Mouse (Mus musculus): ENCODE results near the gene Hist1h2bm. TPM values are rescaled to one million over a fixed set of nuclear protein-coding genes. Genes with fewer than 3 reads are reported as not detected.
"Not testable (repeated sequence)": the region's sequence is repeated elsewhere in the genome, so short reads cannot be mapped to it uniquely, and the experiment has no call there.

Gene Hist1h2bm
- polyA plus RNA-seq, 1 experiment from 2014 or later = 4.3 TPM

DNA sequence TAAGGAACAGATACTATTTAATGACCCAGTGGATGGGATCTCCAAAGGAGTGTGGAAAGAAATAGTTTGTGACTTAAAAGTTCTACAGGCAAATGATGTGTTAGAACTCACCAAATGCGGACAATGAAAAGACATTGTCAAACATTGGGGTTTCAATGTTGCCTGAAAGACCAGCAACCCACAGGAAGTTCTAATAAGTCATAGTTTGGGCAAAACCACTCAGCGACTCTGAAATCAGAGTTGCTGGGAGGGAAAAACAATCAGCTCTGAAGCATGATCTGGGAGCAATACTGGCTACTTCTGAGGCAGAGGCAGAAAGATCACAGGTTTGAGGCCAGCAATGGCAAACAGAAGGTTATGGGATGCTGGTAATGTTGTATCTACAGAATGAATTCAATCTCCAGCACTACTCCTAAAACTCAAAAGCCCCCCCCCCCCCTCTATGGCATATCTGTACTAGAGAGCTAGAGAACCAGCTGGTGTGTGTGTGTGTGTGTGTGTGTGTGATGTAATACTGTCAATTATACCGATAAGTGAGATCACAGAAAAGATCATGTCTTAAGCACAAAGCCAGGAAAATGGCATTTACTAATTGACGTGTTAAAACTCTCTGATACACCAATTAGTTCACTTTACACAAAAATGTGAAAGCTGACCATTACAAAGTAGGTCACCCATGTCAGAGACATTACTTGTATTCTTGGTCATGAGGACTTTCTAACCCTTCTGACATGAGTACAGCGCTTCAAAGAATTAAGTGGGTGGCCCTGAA lies 27.7 kb downstream of the Hist1h2bm start:
- Histone ChIP-seq H3K27ac (ENCODE audit: low read depth, low read length) (peak overlapping the region; percentile 93), H3K36me3 (ENCODE audit: control insufficient read depth, insufficient read depth, low read length) (no peaks in the 10 kb centered on the region), H3K9ac (ENCODE audit: low read depth, low read length) (peak overlapping the region; percentile 64), H3K27me3 (ENCODE audit: control insufficient read depth, insufficient read depth, low read length) (no peaks in the 10 kb centered on the region), H3K4me3 (ENCODE audit: low read depth, low read length) (peak overlapping the region; percentile 56), H3K4me1 (replicated peaks; ENCODE audit: control insufficient read depth, insufficient read depth, low read length) (no peaks in the 10 kb centered on the region; the same call in 1 of the 2 replicates), H3K9me3 (ENCODE audit: control insufficient read depth, low read length) (no peaks in the 10 kb centered on the region), H3K4me2 (replicated peaks; ENCODE audit: low read depth, low read length) (peak overlapping the region; percentile 72)
- DNase-seq (ENCODE audit: low spot score) (peak; percentile 59), ATAC-seq (ENCODE audit: low FRiP score) (no peak)
- WGBS = 8% methylated on average over 5 of the region's 5 CpGs

DNA sequence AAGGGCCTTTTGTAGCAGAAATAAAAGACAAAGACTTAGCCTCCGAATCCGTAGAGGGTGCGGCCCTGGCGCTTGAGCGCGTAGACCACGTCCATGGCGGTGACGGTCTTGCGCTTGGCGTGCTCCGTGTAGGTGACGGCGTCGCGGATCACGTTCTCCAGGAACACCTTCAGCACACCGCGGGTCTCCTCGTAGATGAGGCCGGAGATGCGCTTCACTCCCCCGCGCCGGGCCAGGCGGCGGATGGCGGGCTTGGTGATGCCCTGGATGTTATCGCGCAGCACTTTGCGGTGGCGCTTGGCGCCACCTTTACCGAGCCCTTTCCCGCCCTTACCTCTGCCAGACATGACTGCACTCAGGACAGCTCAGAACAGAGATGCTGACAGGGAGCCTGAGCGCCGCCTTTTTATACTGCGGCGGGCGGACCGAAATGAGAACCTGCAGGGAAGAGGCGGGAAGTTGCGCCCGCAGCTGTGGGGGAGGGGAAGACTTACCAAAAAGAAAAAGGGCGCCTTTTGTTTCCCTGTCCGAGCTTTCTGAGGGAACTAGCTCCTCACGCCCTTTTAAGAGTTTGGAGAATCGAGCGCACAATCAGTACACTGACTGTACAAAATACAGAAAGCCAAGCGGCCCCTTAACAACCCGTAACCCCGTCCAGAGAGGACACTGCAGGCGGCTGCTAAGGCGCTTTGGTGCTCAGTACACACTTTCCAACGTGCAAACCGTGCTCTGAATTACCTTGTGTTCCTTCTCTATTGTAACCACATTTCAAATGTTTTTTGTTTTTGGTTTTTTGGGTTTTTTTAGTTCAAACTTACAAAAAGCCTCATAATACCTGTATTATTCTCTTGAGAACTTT lies 28.5 kb downstream of the Hist1h2bm start, which contains the start of gene Hist1h4k:
Hist1h4k (minus strand) TSS at position 347 of the 859 bp plus-strand sequence.
- H3K27me3 ChIP-seq (ENCODE audit: control insufficient read depth, insufficient read depth, low read length); H3K4me1 ChIP-seq (replicated peaks; ENCODE audit: control insufficient read depth, insufficient read depth, low read length); H3K9me3 ChIP-seq (ENCODE audit: control insufficient read depth, low read length); H3K36me3 ChIP-seq (ENCODE audit: control insufficient read depth, insufficient read depth, low read length): not testable (repeated sequence)
- DNase-seq (ENCODE audit: low spot score) = peak; percentile 97
- under 1% methylated on average over 46 of the region's 56 CpGs for WGBS
- Histone ChIP-seq H3K4me3 (ENCODE audit: low read depth, low read length) (peak within 1 kb of the TSS; percentile 56), H3K4me2 (replicated peaks; ENCODE audit: low read depth, low read length) (peak within 1 kb of the TSS; percentile 72), H3K9ac (ENCODE audit: low read depth, low read length) (peak within 1 kb of the TSS; percentile 64), H3K27ac (ENCODE audit: low read depth, low read length) (peak within 1 kb of the TSS; percentile 93)
- peak; percentile 85 for ATAC-seq (ENCODE audit: low FRiP score)

DNA sequence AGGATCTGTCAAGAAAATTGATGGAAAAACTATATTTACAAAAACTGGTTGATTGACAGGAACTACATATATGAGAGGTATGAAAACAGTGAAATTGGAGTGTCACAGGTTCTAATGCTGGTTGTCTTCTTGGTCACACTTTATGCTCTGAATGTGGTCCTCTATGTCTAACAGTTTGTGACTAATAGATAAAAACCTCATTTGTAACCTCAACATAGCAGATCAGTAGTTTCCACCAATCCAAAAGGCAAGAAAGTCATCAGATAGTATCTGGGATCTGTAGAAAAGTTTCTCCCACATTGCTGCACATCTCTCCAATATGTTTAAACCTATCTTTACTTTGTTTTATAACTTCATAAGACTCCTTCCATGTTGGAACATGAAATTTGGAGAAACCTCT lies 29.6 kb downstream of the Hist1h2bm start:
- Histone ChIP-seq H3K36me3 (ENCODE audit: control insufficient read depth, insufficient read depth, low read length) (no peaks in the 10 kb centered on the region), H3K4me3 (ENCODE audit: low read depth, low read length) (no peak overlapping the region), H3K4me2 (replicated peaks; ENCODE audit: low read depth, low read length) (no peak overlapping the region), H3K27me3 (ENCODE audit: control insufficient read depth, insufficient read depth, low read length) (no peaks in the 10 kb centered on the region), H3K4me1 (replicated peaks; ENCODE audit: control insufficient read depth, insufficient read depth, low read length) (no peaks in the 10 kb centered on the region; the same call in 1 of the 2 replicates), H3K27ac (ENCODE audit: low read depth, low read length) (0 out of 2 replicates have a peak overlapping the region, but pooled peaks have one; percentile 59), H3K9ac (ENCODE audit: low read depth, low read length) (no peak overlapping the region), H3K9me3 (ENCODE audit: control insufficient read depth, low read length) (no peaks in the 10 kb centered on the region)
- DNase-seq (ENCODE audit: low spot score) = no peak
- no peak for ATAC-seq (ENCODE audit: low FRiP score)

DNA sequence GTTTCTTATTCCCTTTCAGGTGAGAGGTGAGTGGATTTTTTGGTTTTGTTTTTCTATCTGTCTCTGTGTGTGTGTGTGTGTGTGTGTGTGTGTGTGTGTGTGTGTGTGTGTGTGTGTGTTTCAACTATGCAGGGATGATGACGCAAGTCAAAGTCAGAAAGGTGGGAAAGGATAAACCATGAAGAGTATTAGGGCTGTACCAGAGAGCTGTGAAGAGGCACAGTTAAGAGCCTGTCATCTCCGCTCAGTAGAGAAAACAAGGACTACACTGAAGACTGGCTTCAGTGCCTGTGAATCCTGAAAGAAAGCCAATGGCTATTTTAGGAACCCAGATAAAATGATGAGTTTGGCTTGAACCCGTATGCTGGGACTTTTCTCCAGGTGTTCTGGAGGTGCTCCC lies 30.0 kb downstream of the Hist1h2bm start:
- H3K4me2 ChIP-seq (replicated peaks; ENCODE audit: low read depth, low read length) = no peak overlapping the region

DNA sequence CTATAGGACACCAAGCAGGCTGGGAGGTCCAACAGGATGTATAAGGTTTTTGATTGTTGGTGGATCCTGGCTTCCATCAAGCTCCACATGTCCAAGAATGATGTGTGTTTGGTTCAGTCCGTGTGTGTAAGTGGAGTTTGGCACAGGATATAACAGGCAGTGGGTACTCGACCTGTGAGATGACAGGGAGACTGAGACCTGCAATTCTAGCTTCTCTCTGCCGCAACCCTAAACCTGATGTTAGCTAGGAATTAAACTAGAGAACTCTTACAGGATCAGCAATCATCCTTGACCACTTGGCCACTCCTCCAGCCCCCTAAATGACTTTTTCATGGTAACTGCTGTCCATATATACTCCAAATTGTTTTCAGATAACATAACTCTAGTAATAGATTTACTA lies 30.5 kb downstream of the Hist1h2bm start:
- DNase-seq (ENCODE audit: low spot score) = peak; percentile 38
- no peaks in the 10 kb centered on the region for H3K9me3 ChIP-seq (ENCODE audit: control insufficient read depth, low read length)
- H3K27ac ChIP-seq (ENCODE audit: low read depth, low read length) = peak overlapping the region; percentile 59; the same call in 1 of the 2 replicates
- H3K36me3 ChIP-seq (ENCODE audit: control insufficient read depth, insufficient read depth, low read length) = no peaks in the 10 kb centered on the region
- H3K4me3 ChIP-seq (ENCODE audit: low read depth, low read length) = no peak overlapping the region
- no peak for ATAC-seq (ENCODE audit: low FRiP score)
- H3K4me1 ChIP-seq (replicated peaks; ENCODE audit: control insufficient read depth, insufficient read depth, low read length) = no peaks in the 10 kb centered on the region; the same call in 1 of the 2 replicates
- H3K9ac ChIP-seq (ENCODE audit: low read depth, low read length) = no peak overlapping the region
- no peaks in the 10 kb centered on the region for H3K27me3 ChIP-seq (ENCODE audit: control insufficient read depth, insufficient read depth, low read length)
- WGBS = 49% methylated on average over 3 of the region's 3 CpGs
- no peak overlapping the region for H3K4me2 ChIP-seq (replicated peaks; ENCODE audit: low read depth, low read length)

More for the DNA sequence above, 30.0 kb downstream of the Hist1h2bm start:
- Histone ChIP-seq H3K27me3 (ENCODE audit: control insufficient read depth, insufficient read depth, low read length) (no peaks in the 10 kb centered on the region), H3K4me3 (ENCODE audit: low read depth, low read length) (no peak overlapping the region), H3K9ac (ENCODE audit: low read depth, low read length) (no peak overlapping the region), H3K4me1 (replicated peaks; ENCODE audit: control insufficient read depth, insufficient read depth, low read length) (no peaks in the 10 kb centered on the region; the same call in 1 of the 2 replicates), H3K9me3 (ENCODE audit: control insufficient read depth, low read length) (no peaks in the 10 kb centered on the region), H3K27ac (ENCODE audit: low read depth, low read length) (peak overlapping the region; percentile 59), H3K36me3 (ENCODE audit: control insufficient read depth, insufficient read depth, low read length) (no peaks in the 10 kb centered on the region)
- ATAC-seq (ENCODE audit: low FRiP score) (no peak), DNase-seq (ENCODE audit: low spot score) (no peak)
- WGBS = 75% methylated on average over 3 of the region's 3 CpGs

DNA sequence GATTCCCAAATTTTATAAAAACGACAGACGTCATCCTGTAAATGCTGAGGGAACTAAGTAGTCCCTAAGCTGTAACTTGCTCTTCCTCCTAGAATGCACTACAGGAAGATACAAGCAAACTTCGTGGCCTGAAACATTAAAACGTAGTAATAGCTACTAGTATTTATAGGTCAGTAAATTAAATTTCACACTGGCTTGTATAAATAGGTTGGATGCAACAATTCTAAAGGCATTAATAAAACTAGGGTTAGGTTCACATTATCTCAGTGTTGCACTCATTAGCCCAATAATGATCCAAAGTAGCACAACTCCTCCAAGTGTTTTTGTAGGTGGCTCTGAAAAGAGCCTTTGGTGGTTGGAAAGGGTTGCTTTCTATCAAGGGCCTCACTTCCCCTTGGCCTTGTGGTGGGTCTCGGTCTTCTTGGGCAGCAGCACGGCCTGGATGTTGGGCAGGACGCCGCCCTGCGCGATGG lies 31.2 kb downstream of the Hist1h2bm start:
- 3% methylated on average over 10 of the region's 10 CpGs for WGBS
- no peaks in the 10 kb centered on the region for H3K4me1 ChIP-seq (replicated peaks; ENCODE audit: control insufficient read depth, insufficient read depth, low read length)
- peak overlapping the region; percentile 84 for H3K27ac ChIP-seq (ENCODE audit: low read depth, low read length)
- H3K4me3 ChIP-seq (ENCODE audit: low read depth, low read length) = peak overlapping the region; percentile 39
- DNase-seq (ENCODE audit: low spot score) = peak; percentile 54
- no peaks in the 10 kb centered on the region for H3K9me3 ChIP-seq (ENCODE audit: control insufficient read depth, low read length)
- H3K9ac ChIP-seq (ENCODE audit: low read depth, low read length) = peak overlapping the region; percentile 49
- no peaks in the 10 kb centered on the region for H3K36me3 ChIP-seq (ENCODE audit: control insufficient read depth, insufficient read depth, low read length)
- H3K27me3 ChIP-seq (ENCODE audit: control insufficient read depth, insufficient read depth, low read length) = no peaks in the 10 kb centered on the region
- no peak for ATAC-seq (ENCODE audit: low FRiP score)
- H3K4me2 ChIP-seq (replicated peaks; ENCODE audit: low read depth, low read length) = peak overlapping the region; percentile 61

DNA sequence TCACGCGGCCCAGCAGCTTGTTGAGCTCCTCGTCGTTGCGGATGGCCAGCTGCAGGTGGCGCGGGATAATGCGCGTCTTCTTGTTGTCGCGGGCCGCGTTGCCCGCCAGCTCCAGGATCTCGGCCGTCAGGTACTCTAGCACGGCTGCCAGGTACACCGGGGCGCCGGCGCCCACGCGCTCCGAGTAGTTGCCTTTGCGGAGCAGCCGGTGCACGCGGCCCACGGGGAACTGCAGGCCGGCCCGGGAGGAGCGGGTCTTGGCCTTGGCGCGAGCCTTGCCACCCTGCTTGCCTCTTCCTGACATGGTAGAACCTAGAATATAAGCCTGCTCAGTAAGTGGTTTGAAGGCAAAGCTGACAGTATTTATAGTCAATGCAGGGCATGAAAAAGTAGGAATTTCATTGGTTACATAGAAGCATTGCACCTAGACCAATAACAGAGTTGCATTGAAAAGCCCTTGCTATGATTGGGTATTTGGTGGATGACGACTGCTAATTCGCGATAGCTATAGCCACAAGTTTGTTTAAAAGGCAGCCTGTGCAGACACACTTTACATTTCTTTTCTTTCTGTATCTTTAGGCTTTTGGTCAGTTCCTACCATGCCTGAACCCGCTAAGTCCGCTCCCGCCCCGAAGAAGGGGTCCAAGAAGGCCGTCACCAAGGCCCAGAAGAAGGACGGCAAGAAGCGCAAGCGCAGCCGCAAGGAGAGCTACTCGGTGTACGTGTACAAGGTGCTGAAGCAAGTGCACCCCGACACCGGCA lies 31.9 kb downstream of the Hist1h2bm start, which contains the start of the genes Hist1h2ak and Hist1h2bn:
Hist1h2ak (minus strand) TSS at position 304 of the 762 bp plus-strand sequence.
Hist1h2bn (plus strand) TSS at position 600 of the 762 bp plus-strand sequence.
- DNase-seq (ENCODE audit: low spot score) (peak; percentile 78), ATAC-seq (ENCODE audit: low FRiP score) (peak; percentile 93)
- H3K36me3 ChIP-seq (ENCODE audit: control insufficient read depth, insufficient read depth, low read length); H3K27me3 ChIP-seq (ENCODE audit: control insufficient read depth, insufficient read depth, low read length); H3K9me3 ChIP-seq (ENCODE audit: control insufficient read depth, low read length); H3K4me1 ChIP-seq (replicated peaks; ENCODE audit: control insufficient read depth, insufficient read depth, low read length): not testable (repeated sequence)
- Histone ChIP-seq H3K4me2 (replicated peaks; ENCODE audit: low read depth, low read length) (peak within 1 kb of the TSS; percentile 61), H3K27ac (ENCODE audit: low read depth, low read length) (peak within 1 kb of the TSS; percentile 84), H3K9ac (ENCODE audit: low read depth, low read length) (peak within 1 kb of the TSS; percentile 49), H3K4me3 (ENCODE audit: low read depth, low read length) (peak within 1 kb of the TSS; percentile 39)
- under 1% methylated on average over 33 of the region's 50 CpGs for WGBS
